In genomic region chr1:81784305-81784704, GRCm38 (mm10) we compare ENCODE assay signal across 17 mouse cellular contexts.
"Had no signal": no experiment of that assay in that cellular context is flagged by ENCODE, and none has a peak within 500 bp of the region (broad histone marks: within the 10 kb centered on the region; RNA-seq: fewer than 3 reads in every experiment).

No protein-coding gene starts in this region.

- H3K9ac ChIP-seq: neural tube, embryonic 12.5 days; neural tube, embryonic 13.5 days; neural tube, embryonic 15.5 days; stomach, embryonic 15.5 days had no signal

- H3K27me3 ChIP-seq: neural tube, embryonic 12.5 days; neural tube, embryonic 13.5 days; neural tube, embryonic 15.5 days; stomach, embryonic 15.5 days had no signal

- H3K4me1 ChIP-seq: neural tube, embryonic 12.5 days; neural tube, embryonic 13.5 days; neural tube, embryonic 15.5 days; stomach, embryonic 15.5 days had no signal

- H3K36me3 ChIP-seq: neural tube, embryonic 12.5 days; neural tube, embryonic 13.5 days; neural tube, embryonic 15.5 days; stomach, embryonic 15.5 days had no signal

- H3K9me3 ChIP-seq: neural tube, embryonic 12.5 days; neural tube, embryonic 13.5 days; neural tube, embryonic 15.5 days; stomach, embryonic 15.5 days had no signal

- H3K4me2 ChIP-seq: neural tube, embryonic 12.5 days; neural tube, embryonic 13.5 days; neural tube, embryonic 15.5 days; stomach, embryonic 15.5 days had no signal

- H3K27ac ChIP-seq: neural tube, embryonic 12.5 days; neural tube, embryonic 13.5 days; neural tube, embryonic 15.5 days; stomach, embryonic 15.5 days; stomach, postnatal 0 days had no signal

- DNase-seq: retina, postnatal 1 day; right cerebral cortex, adult 18-20 months; right cerebral cortex, postnatal 14 days; right cerebral cortex, postnatal 25 days; right cerebral cortex, postnatal 4 days; spleen, adult 18-20 months; thymus, adult 18-20 months; thymus, adult 2 months; thymus, postnatal 14 days; thymus, postnatal 25 days; thymus, postnatal 36 days; thymus, postnatal 4 days had no signal

- H3K4me3 ChIP-seq: neural tube, embryonic 12.5 days; neural tube, embryonic 13.5 days; neural tube, embryonic 15.5 days; stomach, embryonic 15.5 days had no signal
